Mouse (Mus musculus): ENCODE data around the gene Nabp2. TPM values are rescaled to one million over a fixed set of nuclear protein-coding genes. Genes with fewer than 3 reads are reported as not detected.
A peak's percentile ranks its signal among the peaks of the same experiment; 100 is the strongest.

Gene Nabp2
- polyA plus RNA-seq, 1 experiment from 2014 or later, result 82.4 TPM

DNA sequence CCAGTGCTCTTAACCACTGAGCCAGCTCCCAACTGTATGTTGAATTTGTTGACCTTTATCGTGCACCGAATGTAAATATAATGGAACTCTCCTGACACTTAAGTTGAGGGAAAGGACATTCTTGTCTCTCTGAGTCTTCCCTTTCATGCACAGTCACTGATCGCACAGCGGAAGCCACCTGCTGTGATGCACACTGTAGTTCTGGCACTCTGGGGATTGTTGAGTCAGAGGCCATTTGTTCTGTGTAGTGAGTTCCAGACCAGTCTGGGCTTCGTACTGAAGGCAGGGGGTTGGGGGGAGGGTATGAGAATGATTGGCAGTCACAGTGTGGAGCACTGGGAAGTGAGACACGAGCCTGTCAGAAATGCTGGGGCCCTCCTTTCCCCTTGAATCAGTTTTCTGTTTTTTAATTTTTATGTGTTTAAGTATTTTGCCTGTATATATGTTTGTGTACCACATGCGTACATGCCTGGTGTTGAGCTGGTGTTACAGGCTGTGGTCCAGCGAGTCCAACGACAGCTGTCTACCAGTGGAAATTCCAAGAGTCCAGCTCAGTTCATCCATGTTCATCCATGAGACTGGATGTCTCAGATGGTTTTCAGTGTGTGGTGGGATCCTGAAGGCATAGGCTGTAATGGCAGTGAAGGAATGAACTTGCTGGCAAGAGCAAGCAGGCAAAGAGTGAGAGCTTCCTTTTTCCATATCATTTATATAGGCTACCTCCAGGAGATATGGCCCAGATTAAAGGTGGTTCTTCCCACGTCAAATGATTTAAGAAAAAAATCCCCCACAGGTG lies 30.2 kb upstream of the Nabp2 start:
- Histone ChIP-seq H3K9ac (ENCODE audit: low read depth, low read length) (no peak overlapping the region), H3K9me3 (replicated peaks; ENCODE audit: low read length) (no peaks in the 10 kb centered on the region), H3K4me1 (replicated peaks; ENCODE audit: insufficient read depth, low read length) (no peaks in the 10 kb centered on the region), H3K36me3 (ENCODE audit: insufficient read depth, low read length) (peaks cover 26% of the 10 kb centered on the region), H3K27ac (no peak overlapping the region), H3K27me3 (ENCODE audit: insufficient read depth, low read length) (no peaks in the 10 kb centered on the region), H3K4me2 (ENCODE audit: low read length) (no peak overlapping the region), H3K4me3 (replicated peaks; ENCODE audit: low read depth, low read length) (no peak overlapping the region)
- TF ChIP-seq CTCF (IDR thresholded peaks at IDR 0.05; ENCODE audit: low read depth), result no peak
- 86% methylated on average over 10 of the region's 10 CpGs for WGBS
- DNase-seq (ENCODE audit: low spot score) (no peak), ATAC-seq (replicated peaks; ENCODE audit: low FRiP score, low read depth) (no peak)

- DNase-seq (ENCODE audit: low spot score), result peak; percentile 91
- WGBS, result 29% methylated on average over 10 of the region's 10 CpGs
- 0 out of 2 replicates have a peak overlapping the region, but pooled peaks have one; percentile 78 for H3K27ac ChIP-seq
- H3K4me2 ChIP-seq (ENCODE audit: low read length), result no peak overlapping the region
- ATAC-seq (replicated peaks; ENCODE audit: low FRiP score, low read depth), result no peak
- peak; percentile 76 for TF ChIP-seq CTCF (IDR thresholded peaks at IDR 0.05; ENCODE audit: low read depth)
- no peaks in the 10 kb centered on the region for H3K9me3 ChIP-seq (replicated peaks; ENCODE audit: low read length)
- H3K27me3 ChIP-seq (ENCODE audit: insufficient read depth, low read length), result no peaks in the 10 kb centered on the region
- H3K4me1 ChIP-seq (replicated peaks; ENCODE audit: insufficient read depth, low read length), result no peaks in the 10 kb centered on the region
- no peak overlapping the region for H3K4me3 ChIP-seq (replicated peaks; ENCODE audit: low read depth, low read length)
- H3K9ac ChIP-seq (ENCODE audit: low read depth, low read length), result no peak overlapping the region
- peaks cover 35% of the 10 kb centered on the region for H3K36me3 ChIP-seq (ENCODE audit: insufficient read depth, low read length)
These were observed 29.1 kb upstream of the Nabp2 start for GRCm38 (mm10) chr10:128440407-128440806.

DNA sequence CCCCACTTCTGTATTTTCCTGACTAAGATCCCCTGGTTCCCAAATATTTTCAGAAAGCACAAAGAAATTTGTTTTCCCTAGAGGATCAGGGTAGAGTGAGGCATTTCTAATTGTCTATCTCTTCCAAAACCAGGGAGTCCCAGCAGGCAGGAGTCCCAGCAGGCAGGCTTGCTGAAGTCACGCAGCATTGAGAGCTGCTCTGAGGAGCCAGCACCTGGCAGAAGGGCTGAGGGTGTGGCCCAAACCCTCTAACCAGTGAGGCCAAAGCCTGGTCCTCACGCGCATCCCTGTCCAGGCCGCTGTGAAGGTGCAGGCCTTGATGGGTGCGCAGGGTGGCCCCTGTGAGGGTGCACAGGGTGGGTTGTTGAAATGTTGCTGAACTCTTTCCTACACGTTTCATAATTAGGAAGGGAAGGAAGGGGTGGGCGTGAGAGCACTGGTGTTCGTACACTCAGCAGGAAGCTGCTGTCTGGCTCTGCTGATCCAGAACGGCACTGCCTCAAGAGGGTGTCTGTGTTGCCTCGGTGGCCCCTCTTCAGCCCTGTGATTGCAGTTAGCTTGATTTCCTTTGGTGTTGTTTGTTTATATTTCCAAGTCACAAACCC lies 27.5 kb upstream of the Nabp2 start:
- Histone ChIP-seq H3K27ac (peak overlapping the region; percentile 78), H3K4me2 (ENCODE audit: low read length) (no peak overlapping the region)
- no peak for ATAC-seq (replicated peaks; ENCODE audit: low FRiP score, low read depth)

DNA sequence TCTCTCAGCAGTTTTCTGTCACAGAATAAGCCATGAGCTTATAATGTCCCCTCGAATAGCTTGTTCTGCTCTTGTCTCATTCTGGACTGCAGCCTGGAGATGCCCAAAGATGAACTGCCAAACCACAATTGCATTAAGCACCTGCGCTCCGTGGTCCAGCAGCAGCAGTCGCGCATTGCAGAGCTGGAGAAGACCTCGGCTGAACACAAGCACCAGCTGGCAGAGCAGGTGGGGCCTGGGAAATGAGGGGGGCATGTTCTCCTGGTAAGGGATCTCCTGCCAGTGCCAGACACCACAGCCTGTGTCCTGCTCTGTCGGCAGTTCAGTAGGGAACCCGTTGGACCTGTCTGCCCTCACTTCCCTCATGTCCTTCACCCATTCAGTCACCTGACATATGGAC lies 25.1 kb upstream of the Nabp2 start:
- WGBS, result 61% methylated on average over 8 of the region's 8 CpGs
- DNase-seq (ENCODE audit: low spot score) (no peak), ATAC-seq (replicated peaks; ENCODE audit: low FRiP score, low read depth) (no peak)
- peaks cover 39% of the 10 kb centered on the region for H3K36me3 ChIP-seq (ENCODE audit: insufficient read depth, low read length)
- H3K9me3 ChIP-seq (replicated peaks; ENCODE audit: low read length), result no peaks in the 10 kb centered on the region
- no peak overlapping the region for H3K4me3 ChIP-seq (replicated peaks; ENCODE audit: low read depth, low read length)
- no peak overlapping the region for H3K9ac ChIP-seq (ENCODE audit: low read depth, low read length)
- TF ChIP-seq CTCF (IDR thresholded peaks at IDR 0.05; ENCODE audit: low read depth), result no peak
- H3K4me2 ChIP-seq (ENCODE audit: low read length), result no peak overlapping the region
- 0 out of 2 replicates have a peak overlapping the region, but pooled peaks have one; percentile 75 for H3K27ac ChIP-seq
- no peaks in the 10 kb centered on the region for H3K27me3 ChIP-seq (ENCODE audit: insufficient read depth, low read length)
- H3K4me1 ChIP-seq (replicated peaks; ENCODE audit: insufficient read depth, low read length), result no peaks in the 10 kb centered on the region

More for the DNA sequence above, 27.5 kb upstream of the Nabp2 start:
- Histone ChIP-seq H3K27me3 (ENCODE audit: insufficient read depth, low read length) (no peaks in the 10 kb centered on the region), H3K4me3 (replicated peaks; ENCODE audit: low read depth, low read length) (no peak overlapping the region), H3K9me3 (replicated peaks; ENCODE audit: low read length) (no peaks in the 10 kb centered on the region), H3K9ac (ENCODE audit: low read depth, low read length) (no peak overlapping the region), H3K36me3 (ENCODE audit: insufficient read depth, low read length) (peaks cover 39% of the 10 kb centered on the region), H3K4me1 (replicated peaks; ENCODE audit: insufficient read depth, low read length) (no peaks in the 10 kb centered on the region)
- peak; percentile 65 for DNase-seq (ENCODE audit: low spot score)
- no peak for TF ChIP-seq CTCF (IDR thresholded peaks at IDR 0.05; ENCODE audit: low read depth)
- 29% methylated on average over 10 of the region's 10 CpGs for WGBS

- no peaks in the 10 kb centered on the region for H3K27me3 ChIP-seq (ENCODE audit: insufficient read depth, low read length)
These were observed 24.6 kb upstream of the Nabp2 start for GRCm38 (mm10) chr10:128435873-128436272.

DNA sequence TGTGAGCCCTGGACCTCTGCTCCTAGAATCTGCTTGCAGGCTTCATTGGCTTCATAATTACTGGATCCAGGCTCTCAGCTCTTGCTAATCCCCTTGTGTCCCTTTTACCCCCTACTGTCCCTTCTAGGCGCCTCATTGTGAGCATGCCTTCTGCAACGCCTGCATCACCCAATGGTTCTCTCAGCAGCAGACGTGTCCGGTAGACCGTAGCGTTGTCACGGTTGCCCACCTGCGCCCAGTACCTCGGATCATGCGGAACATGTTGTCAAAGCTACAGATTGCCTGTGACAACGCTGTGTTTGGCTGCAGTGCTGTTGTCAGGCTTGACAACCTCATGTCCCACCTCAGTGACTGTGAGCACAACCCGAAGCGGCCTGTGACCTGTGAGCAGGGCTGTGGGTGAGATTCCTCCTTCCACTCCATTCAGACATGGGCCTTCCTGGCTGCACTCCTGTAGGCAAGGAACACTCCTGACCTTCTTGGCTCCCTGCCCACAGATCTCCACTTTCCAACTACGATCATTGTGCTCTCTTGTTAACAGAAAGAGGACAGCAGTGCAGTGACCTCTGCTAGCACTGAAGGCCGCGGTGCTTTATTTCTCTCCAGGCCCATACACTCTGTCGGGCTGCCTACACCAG lies 24.0 kb upstream of the Nabp2 start:
- TF ChIP-seq CTCF (IDR thresholded peaks at IDR 0.05; ENCODE audit: low read depth), result no peak
- Histone ChIP-seq H3K4me2 (ENCODE audit: low read length) (no peak overlapping the region), H3K27me3 (ENCODE audit: insufficient read depth, low read length) (no peaks in the 10 kb centered on the region), H3K9ac (ENCODE audit: low read depth, low read length) (no peak overlapping the region), H3K27ac (peak overlapping the region; percentile 75), H3K9me3 (replicated peaks; ENCODE audit: low read length) (no peaks in the 10 kb centered on the region), H3K4me1 (replicated peaks; ENCODE audit: insufficient read depth, low read length) (no peaks in the 10 kb centered on the region), H3K36me3 (ENCODE audit: insufficient read depth, low read length) (peaks cover 33% of the 10 kb centered on the region), H3K4me3 (replicated peaks; ENCODE audit: low read depth, low read length) (no peak overlapping the region)
- ATAC-seq (replicated peaks; ENCODE audit: low FRiP score, low read depth), result peak; percentile 86
- WGBS, result 37% methylated on average over 17 of the region's 17 CpGs
- peak; percentile 85 for DNase-seq (ENCODE audit: low spot score)

More at GRCm38 (mm10) chr10:128435873-128436272, 24.6 kb upstream of the Nabp2 start:
- no peaks in the 10 kb centered on the region for H3K9me3 ChIP-seq (replicated peaks; ENCODE audit: low read length)
- peak overlapping the region; percentile 75 for H3K27ac ChIP-seq
- no peak overlapping the region for H3K4me3 ChIP-seq (replicated peaks; ENCODE audit: low read depth, low read length)
- H3K4me1 ChIP-seq (replicated peaks; ENCODE audit: insufficient read depth, low read length), result no peaks in the 10 kb centered on the region
- H3K9ac ChIP-seq (ENCODE audit: low read depth, low read length), result no peak overlapping the region
- DNase-seq (ENCODE audit: low spot score), result no peak
- no peak for TF ChIP-seq CTCF (IDR thresholded peaks at IDR 0.05; ENCODE audit: low read depth)
- 55% methylated on average over 5 of the region's 5 CpGs for WGBS
- ATAC-seq (replicated peaks; ENCODE audit: low FRiP score, low read depth), result no peak
- peaks cover 35% of the 10 kb centered on the region for H3K36me3 ChIP-seq (ENCODE audit: insufficient read depth, low read length)
- no peak overlapping the region for H3K4me2 ChIP-seq (ENCODE audit: low read length)

All from kidney, postnatal 0 days (tissue).